Mouse (Mus musculus): ENCODE measurements around the gene Ctnna2.
A peak's percentile ranks its signal among the peaks of the same experiment; 100 is the strongest.

Gene Ctnna2

GRCm38 (mm10) chr6:77582568-77582967 lies 396.9 kb downstream of the Ctnna2 start:
- peak; percentile 57 for DNase-seq (ENCODE audit: low spot score)

GRCm38 (mm10) chr6:77580926-77581325 lies 398.6 kb downstream of the Ctnna2 start:
- no peak for DNase-seq (ENCODE audit: low spot score)

GRCm38 (mm10) chr6:77578612-77579011 lies 400.9 kb downstream of the Ctnna2 start:
- DNase-seq (ENCODE audit: low spot score), result peak; percentile 44

- peak; percentile 25 for DNase-seq (ENCODE audit: low spot score)
Measured at GRCm38 (mm10) chr6:77577585-77577984, 401.9 kb downstream of the Ctnna2 start.

GRCm38 (mm10) chr6:77572614-77573013 lies 406.9 kb downstream of the Ctnna2 start:
- peak; percentile 16 for DNase-seq (ENCODE audit: low spot score)

GRCm38 (mm10) chr6:77569851-77570250 lies 409.6 kb downstream of the Ctnna2 start:
- no peak for DNase-seq (ENCODE audit: low spot score)

GRCm38 (mm10) chr6:77556181-77556580 lies 423.3 kb downstream of the Ctnna2 start:
- no peak for DNase-seq (ENCODE audit: low spot score)

GRCm38 (mm10) chr6:77537055-77537807 lies 442.3 kb downstream of the Ctnna2 start:
- peak; percentile 58 for DNase-seq (ENCODE audit: low spot score)

GRCm38 (mm10) chr6:77527636-77528035 lies 451.9 kb downstream of the Ctnna2 start:
- DNase-seq (ENCODE audit: low spot score), result no peak

GRCm38 (mm10) chr6:77521836-77522235 lies 457.7 kb downstream of the Ctnna2 start:
- DNase-seq (ENCODE audit: low spot score), result no peak

- no peak for DNase-seq (ENCODE audit: low spot score)
Measured at GRCm38 (mm10) chr6:77516515-77516914, 463.0 kb downstream of the Ctnna2 start.

GRCm38 (mm10) chr6:77511805-77512204 lies 467.7 kb downstream of the Ctnna2 start:
- peak; percentile 19 for DNase-seq (ENCODE audit: low spot score)

GRCm38 (mm10) chr6:77491721-77492120 lies 487.8 kb downstream of the Ctnna2 start:
- DNase-seq (ENCODE audit: low spot score), result no peak

GRCm38 (mm10) chr6:77486658-77487057 lies 492.8 kb downstream of the Ctnna2 start:
- no peak for DNase-seq (ENCODE audit: low spot score)

- DNase-seq (ENCODE audit: low spot score), result no peak
Measured at GRCm38 (mm10) chr6:77482081-77482480, 497.4 kb downstream of the Ctnna2 start.

GRCm38 (mm10) chr6:77475354-77475753 lies 504.1 kb downstream of the Ctnna2 start:
- no peak for DNase-seq (ENCODE audit: low spot score)

- DNase-seq (ENCODE audit: low spot score), result no peak
Measured at GRCm38 (mm10) chr6:77473256-77473655, 506.2 kb downstream of the Ctnna2 start.

GRCm38 (mm10) chr6:77468058-77468457 lies 511.4 kb downstream of the Ctnna2 start:
- DNase-seq (ENCODE audit: low spot score), result no peak

GRCm38 (mm10) chr6:77462737-77463136 lies 516.8 kb downstream of the Ctnna2 start:
- DNase-seq (ENCODE audit: low spot score), result no peak

GRCm38 (mm10) chr6:77457919-77458318 lies 521.6 kb downstream of the Ctnna2 start:
- DNase-seq (ENCODE audit: low spot score), result no peak

- DNase-seq (ENCODE audit: low spot score), result no peak
Measured at GRCm38 (mm10) chr6:77446861-77447260, 532.6 kb downstream of the Ctnna2 start.

- no peak for DNase-seq (ENCODE audit: low spot score)
Measured at GRCm38 (mm10) chr6:77443906-77444305, 535.6 kb downstream of the Ctnna2 start.

- DNase-seq (ENCODE audit: low spot score), result no peak
Measured at GRCm38 (mm10) chr6:77441051-77441450, 538.4 kb downstream of the Ctnna2 start.

- DNase-seq (ENCODE audit: low spot score), result no peak
Measured at GRCm38 (mm10) chr6:77430381-77430780, 549.1 kb downstream of the Ctnna2 start.

Measured in embryo, embryonic 10.5 days (tissue).